Mouse (Mus musculus): Measurements from ENCODE around the gene Mapk1ip1l. TPM values are rescaled to one million over a fixed set of nuclear protein-coding genes. Genes with fewer than 3 reads are reported as not detected.

Gene Mapk1ip1l
- polyA plus RNA-seq, 1 experiment, result 25.4 TPM

GRCm38 (mm10) chr14:47367461-47367860 lies 69.4 kb downstream of the Mapk1ip1l start, which contains the start of gene Lgals3:
TSS of gene Lgals3 (plus strand) at chr14:47367751.
- Histone ChIP-seq H3K27ac (ENCODE audit: insufficient read depth, low read length) (no peak within 1 kb of the TSS), H3K4me1 (ENCODE audit: control insufficient read depth, insufficient read depth, low read length) (peaks cover 2% of the 10 kb centered on the region), H3K4me3 (ENCODE audit: insufficient read depth, low read length) (no peak within 1 kb of the TSS)
- TF ChIP-seq CTCF (IDR thresholded peaks at IDR 0.05; ENCODE audit: extremely low read depth, insufficient read depth, low read length) (no peak), POLR2A (IDR thresholded peaks at IDR 0.05; ENCODE audit: extremely low read depth, insufficient read depth, low read length) (0 out of 2 replicates have a peak, but pooled peaks have one; percentile 11)

DNA sequence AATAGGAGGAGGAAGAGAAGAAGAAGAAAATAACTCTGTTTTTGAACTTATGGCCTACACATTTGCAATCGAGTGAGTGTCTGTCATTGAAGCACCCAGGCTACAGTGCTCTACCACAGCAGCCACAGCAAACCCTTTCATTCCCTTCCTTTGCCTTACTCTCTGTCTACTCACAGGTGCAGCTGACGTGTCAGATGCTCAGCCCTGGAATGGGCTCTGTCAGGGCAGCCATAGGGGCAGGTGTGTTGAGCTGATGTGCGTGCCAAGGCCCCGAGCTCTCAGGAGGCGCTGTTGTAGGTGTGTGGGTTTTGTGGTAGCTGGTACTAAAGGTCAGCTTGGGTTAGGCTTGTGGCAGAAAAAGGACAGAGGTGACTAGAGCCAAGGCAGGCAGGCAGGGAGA lies 71.7 kb downstream of the Mapk1ip1l start:
- H3K27ac ChIP-seq (ENCODE audit: insufficient read depth, low read length), result no peak overlapping the region
- peaks cover 2% of the 10 kb centered on the region for H3K4me1 ChIP-seq (ENCODE audit: control insufficient read depth, insufficient read depth, low read length)
- no peak overlapping the region for H3K4me3 ChIP-seq (ENCODE audit: insufficient read depth, low read length)
- TF ChIP-seq POLR2A (IDR thresholded peaks at IDR 0.05; ENCODE audit: extremely low read depth, insufficient read depth, low read length), result no peak
- TF ChIP-seq CTCF (IDR thresholded peaks at IDR 0.05; ENCODE audit: extremely low read depth, insufficient read depth, low read length), result no peak

GRCm38 (mm10) chr14:47370790-47371189 lies 72.7 kb downstream of the Mapk1ip1l start:
- Histone ChIP-seq H3K27ac (ENCODE audit: insufficient read depth, low read length) (no peak overlapping the region), H3K4me3 (ENCODE audit: insufficient read depth, low read length) (no peak overlapping the region), H3K4me1 (ENCODE audit: control insufficient read depth, insufficient read depth, low read length) (peaks cover 2% of the 10 kb centered on the region)
- TF ChIP-seq POLR2A (IDR thresholded peaks at IDR 0.05; ENCODE audit: extremely low read depth, insufficient read depth, low read length) (no peak), CTCF (IDR thresholded peaks at IDR 0.05; ENCODE audit: extremely low read depth, insufficient read depth, low read length) (no peak)

GRCm38 (mm10) chr14:47371689-47372088 lies 73.6 kb downstream of the Mapk1ip1l start:
- H3K4me1 ChIP-seq (ENCODE audit: control insufficient read depth, insufficient read depth, low read length), result peaks cover 2% of the 10 kb centered on the region; the same call in 1 of the 2 replicates
- H3K27ac ChIP-seq (ENCODE audit: insufficient read depth, low read length), result no peak overlapping the region
- H3K4me3 ChIP-seq (ENCODE audit: insufficient read depth, low read length), result no peak overlapping the region
- TF ChIP-seq CTCF (IDR thresholded peaks at IDR 0.05; ENCODE audit: extremely low read depth, insufficient read depth, low read length), result no peak
- TF ChIP-seq POLR2A (IDR thresholded peaks at IDR 0.05; ENCODE audit: extremely low read depth, insufficient read depth, low read length), result no peak

Other genes with a start within 250 kb of the Mapk1ip1l start
- gene Gch1, start 108.9 kb upstream of the Mapk1ip1l start, polyA plus RNA-seq (2012; rRNA removed), result 1.6 TPM in 2 replicates
- 5.3 and 6.2 TPM in 2 replicates for gene Wdhd1, start 21.4 kb upstream of the Mapk1ip1l start, polyA plus RNA-seq (2012; rRNA removed)
- 4.8 and 5.1 TPM in 2 replicates for gene Socs4, start 21.3 kb upstream of the Mapk1ip1l start, polyA plus RNA-seq (2012; rRNA removed)
- 1.0 and 1.1 TPM in 2 replicates for gene Lgals3, start 69.5 kb downstream of the Mapk1ip1l start, polyA plus RNA-seq (2012; rRNA removed)
- 0.21 and 0.30 TPM in 2 replicates for gene Dlgap5, start 120.1 kb downstream of the Mapk1ip1l start, polyA plus RNA-seq (2012; rRNA removed)
- 61.0 and 63.0 TPM in 2 replicates for gene Fbxo34, start 152.2 kb downstream of the Mapk1ip1l start, polyA plus RNA-seq (2012; rRNA removed)

Data from cortical plate, adult 2 months (tissue).